Mouse (Mus musculus): ENCODE measurements around the gene Limch1. TPM values are rescaled to one million over a fixed set of nuclear protein-coding genes. Genes with fewer than 3 reads are reported as not detected.

Limch1 gene
- polyA plus RNA-seq, 1 experiment from 2014 or later = 48.4 TPM

DNA sequence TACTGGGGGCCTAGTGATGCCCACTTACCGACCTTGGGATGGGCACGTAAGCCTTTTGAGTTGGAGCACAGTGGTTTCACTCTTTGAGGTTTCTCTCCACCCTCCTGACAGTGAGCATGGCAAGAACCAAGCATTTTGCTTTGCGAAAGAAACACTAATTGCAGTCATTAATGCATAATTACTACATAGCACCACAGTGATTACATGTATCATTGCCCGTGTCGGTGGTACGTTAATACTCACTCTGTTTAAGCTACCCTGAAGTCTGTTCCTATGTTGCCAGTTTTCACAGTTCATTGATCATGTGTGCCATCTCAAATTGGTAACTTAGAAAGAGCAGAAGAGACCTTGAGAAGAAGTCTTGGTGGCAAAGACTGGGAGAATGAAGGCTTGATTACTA, 127.1 kb downstream of the Limch1 start:
- no peak overlapping the region for H3K4me3 ChIP-seq
- WGBS = 77% methylated on average over 6 of the region's 6 CpGs
- no peak for ATAC-seq

DNA sequence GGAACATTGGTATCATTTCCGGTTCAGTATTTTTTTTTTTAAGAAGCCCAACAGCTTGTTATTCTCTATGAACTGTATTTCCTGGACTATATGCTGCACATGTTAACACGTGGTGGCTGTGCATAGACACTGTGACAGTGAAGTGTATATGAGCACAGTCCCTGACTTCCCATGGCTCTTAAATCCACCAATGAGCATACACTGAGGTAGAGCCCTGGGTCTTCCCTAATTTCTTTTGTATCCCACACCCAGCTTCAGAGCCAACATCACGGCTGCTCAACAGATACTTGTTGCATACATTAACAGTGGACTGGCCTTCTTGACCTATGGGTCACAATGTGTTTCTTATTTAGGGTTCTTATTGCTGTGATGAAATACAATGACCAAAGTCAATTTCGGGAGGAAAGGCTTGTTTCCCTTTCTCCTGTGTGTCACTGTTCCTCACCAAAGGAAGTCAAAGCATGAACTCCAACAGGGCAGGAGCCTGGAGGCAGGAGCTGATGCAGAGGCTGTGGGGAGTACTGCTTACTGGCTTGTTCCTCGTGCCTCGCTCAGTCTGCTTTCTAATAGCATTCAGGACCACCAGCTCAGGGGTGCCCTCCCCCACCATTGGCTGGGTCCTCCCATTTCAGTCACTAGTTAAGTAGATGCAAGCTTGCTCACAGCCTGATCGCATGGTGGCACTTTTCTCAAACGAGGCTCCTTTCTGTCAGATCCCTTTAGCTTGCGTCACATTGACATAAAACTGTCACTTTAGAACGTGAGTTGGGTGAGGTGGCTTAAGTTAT, 130.6 kb downstream of the Limch1 start:
- H3K4me2 ChIP-seq = no peak overlapping the region
- H3K4me3 ChIP-seq = no peak overlapping the region
- ATAC-seq = 0 out of 2 replicates have a peak, but pooled peaks have one; percentile 36
- H3K9me3 ChIP-seq (replicated peaks) = no peaks in the 10 kb centered on the region
- H3K27me3 ChIP-seq = no peaks in the 10 kb centered on the region
- H3K9ac ChIP-seq = no peak overlapping the region
- no peak overlapping the region for H3K27ac ChIP-seq
- WGBS = 61% methylated on average over 10 of the region's 10 CpGs
- H3K4me1 ChIP-seq = no peaks in the 10 kb centered on the region
- H3K36me3 ChIP-seq (ENCODE audit: poor library complexity, severe bottlenecking) = no peaks in the 10 kb centered on the region

More for the DNA sequence above, 127.1 kb downstream of the Limch1 start:
- H3K9me3 ChIP-seq (replicated peaks) = no peaks in the 10 kb centered on the region
- H3K27ac ChIP-seq = no peak overlapping the region
- H3K4me1 ChIP-seq = no peaks in the 10 kb centered on the region
- no peak overlapping the region for H3K4me2 ChIP-seq
- no peak overlapping the region for H3K9ac ChIP-seq
- H3K36me3 ChIP-seq (ENCODE audit: poor library complexity, severe bottlenecking) = no peaks in the 10 kb centered on the region
- no peaks in the 10 kb centered on the region for H3K27me3 ChIP-seq

- WGBS = 74% methylated on average over 5 of the region's 5 CpGs
- no peak for ATAC-seq
- no peak overlapping the region for H3K4me2 ChIP-seq
- no peaks in the 10 kb centered on the region for H3K9me3 ChIP-seq (replicated peaks)
- no peaks in the 10 kb centered on the region for H3K27me3 ChIP-seq
- no peak overlapping the region for H3K27ac ChIP-seq
- H3K4me1 ChIP-seq = no peaks in the 10 kb centered on the region
- H3K36me3 ChIP-seq (ENCODE audit: poor library complexity, severe bottlenecking) = no peaks in the 10 kb centered on the region
- H3K4me3 ChIP-seq = no peak overlapping the region
- no peak overlapping the region for H3K9ac ChIP-seq
Observed at GRCm38 (mm10) chr5:66877066-66877465, 131.4 kb downstream of the Limch1 start.

GRCm38 (mm10) chr5:66881901-66882341, 136.3 kb downstream of the Limch1 start:
- Histone ChIP-seq H3K4me2 (no peak overlapping the region), H3K4me3 (no peak overlapping the region), H3K27me3 (no peaks in the 10 kb centered on the region), H3K27ac (no peak overlapping the region), H3K4me1 (no peaks in the 10 kb centered on the region; the same call in 1 of the 2 replicates), H3K9me3 (replicated peaks) (0 out of 2 replicates have a peak, but pooled peaks cover 10% of the 10 kb centered on the region), H3K36me3 (ENCODE audit: poor library complexity, severe bottlenecking) (no peaks in the 10 kb centered on the region), H3K9ac (no peak overlapping the region)
- 57% methylated on average over 3 of the region's 3 CpGs for WGBS
- ATAC-seq = no peak

- H3K36me3 ChIP-seq (ENCODE audit: poor library complexity, severe bottlenecking) = no peaks in the 10 kb centered on the region
- H3K4me2 ChIP-seq = no peak overlapping the region
- no peak overlapping the region for H3K4me3 ChIP-seq
- H3K9me3 ChIP-seq (replicated peaks) = 0 out of 2 replicates have a peak, but pooled peaks cover 10% of the 10 kb centered on the region
- WGBS = 89% methylated on average over 13 of the region's 13 CpGs
- ATAC-seq = no peak
- H3K9ac ChIP-seq = no peak overlapping the region
- H3K4me1 ChIP-seq = no peaks in the 10 kb centered on the region; the same call in 1 of the 2 replicates
- no peak overlapping the region for H3K27ac ChIP-seq
- H3K27me3 ChIP-seq = no peaks in the 10 kb centered on the region
Observed at GRCm38 (mm10) chr5:66882718-66883117, 137.1 kb downstream of the Limch1 start.

- no peaks in the 10 kb centered on the region for H3K27me3 ChIP-seq
- H3K36me3 ChIP-seq (ENCODE audit: poor library complexity, severe bottlenecking) = no peaks in the 10 kb centered on the region
- 0 out of 2 replicates have a peak, but pooled peaks cover 10% of the 10 kb centered on the region for H3K9me3 ChIP-seq (replicated peaks)
- no peak overlapping the region for H3K27ac ChIP-seq
- H3K4me3 ChIP-seq = no peak overlapping the region
- no peak overlapping the region for H3K4me2 ChIP-seq
- H3K9ac ChIP-seq = no peak overlapping the region
- 88% methylated on average over 4 of the region's 4 CpGs for WGBS
- peaks cover 6% of the 10 kb centered on the region; the same call in 1 of the 2 replicates for H3K4me1 ChIP-seq
- ATAC-seq = no peak
Observed at GRCm38 (mm10) chr5:66884505-66884904, 138.9 kb downstream of the Limch1 start.

GRCm38 (mm10) chr5:66886410-66887120, 140.9 kb downstream of the Limch1 start:
- no peak overlapping the region for H3K9ac ChIP-seq
- H3K27me3 ChIP-seq = no peaks in the 10 kb centered on the region
- peaks cover 11% of the 10 kb centered on the region; the same call in 1 of the 2 replicates for H3K4me1 ChIP-seq
- ATAC-seq = no peak
- 0 out of 2 replicates have a peak, but pooled peaks cover 10% of the 10 kb centered on the region for H3K9me3 ChIP-seq (replicated peaks)
- no peak overlapping the region for H3K4me3 ChIP-seq
- H3K36me3 ChIP-seq (ENCODE audit: poor library complexity, severe bottlenecking) = no peaks in the 10 kb centered on the region
- H3K4me2 ChIP-seq = no peak overlapping the region
- H3K27ac ChIP-seq = no peak overlapping the region
- WGBS = 88% methylated on average over 5 of the region's 5 CpGs

DNA sequence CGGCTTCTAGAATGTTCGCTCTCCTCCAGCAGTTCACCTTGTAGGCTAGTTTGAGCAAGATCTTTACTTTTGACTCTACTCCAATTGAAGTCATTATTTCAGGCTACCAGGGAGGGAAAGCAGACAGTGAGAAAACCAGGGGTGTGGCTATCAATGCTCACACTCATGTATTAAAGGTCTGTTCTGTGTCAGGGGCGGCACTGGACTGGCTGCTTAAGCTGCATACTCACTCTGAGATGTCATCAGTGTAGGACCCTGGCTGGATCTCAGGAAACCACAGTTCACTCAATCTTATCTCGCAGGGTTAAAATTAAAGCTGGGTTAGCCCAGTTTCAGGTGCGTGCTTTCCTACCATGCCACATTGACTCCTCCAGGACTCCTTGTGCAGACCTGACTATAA, 142.4 kb downstream of the Limch1 start:
- Histone ChIP-seq H3K9me3 (replicated peaks) (0 out of 2 replicates have a peak, but pooled peaks cover 10% of the 10 kb centered on the region), H3K27ac (no peak overlapping the region), H3K27me3 (no peaks in the 10 kb centered on the region), H3K4me3 (no peak overlapping the region), H3K9ac (no peak overlapping the region), H3K36me3 (ENCODE audit: poor library complexity, severe bottlenecking) (no peaks in the 10 kb centered on the region), H3K4me2 (no peak overlapping the region), H3K4me1 (peaks cover 11% of the 10 kb centered on the region; the same call in 1 of the 2 replicates)
- ATAC-seq = no peak
- 96% methylated on average over 5 of the region's 5 CpGs for WGBS

DNA sequence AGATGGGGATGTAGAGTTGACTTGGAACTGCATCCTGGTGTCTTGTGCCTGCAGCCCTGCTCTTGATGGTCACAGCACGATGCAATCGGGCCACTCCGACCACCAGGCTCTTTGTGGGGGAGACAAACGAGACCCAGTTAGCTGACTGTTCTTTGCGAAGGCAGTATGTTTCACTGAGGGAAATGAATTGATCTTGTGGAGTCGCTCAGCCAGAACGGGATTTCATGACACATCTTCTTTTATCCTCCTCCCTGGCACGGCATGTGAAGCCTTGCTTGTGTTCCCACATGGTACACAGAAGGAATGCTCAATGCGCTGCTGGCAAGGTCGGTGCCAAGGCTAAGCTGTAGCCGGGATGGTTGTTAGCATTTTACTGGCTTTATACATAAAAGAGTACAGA, 143.7 kb downstream of the Limch1 start:
- Histone ChIP-seq H3K36me3 (ENCODE audit: poor library complexity, severe bottlenecking) (no peaks in the 10 kb centered on the region), H3K27me3 (no peaks in the 10 kb centered on the region), H3K4me1 (peaks cover 11% of the 10 kb centered on the region; the same call in 1 of the 2 replicates), H3K9me3 (replicated peaks) (0 out of 2 replicates have a peak, but pooled peaks cover 10% of the 10 kb centered on the region), H3K4me3 (no peak overlapping the region), H3K9ac (no peak overlapping the region), H3K4me2 (peak overlapping the region; percentile 19), H3K27ac (peak overlapping the region; percentile 45; the same call in 1 of the 2 replicates)
- 47% methylated on average over 11 of the region's 11 CpGs for WGBS
- ATAC-seq = peak; percentile 91

- WGBS = 85% methylated on average over 9 of the region's 9 CpGs
- no peaks in the 10 kb centered on the region for H3K27me3 ChIP-seq
- no peaks in the 10 kb centered on the region for H3K36me3 ChIP-seq (ENCODE audit: poor library complexity, severe bottlenecking)
- ATAC-seq = no peak
- H3K4me3 ChIP-seq = no peak overlapping the region
- H3K9ac ChIP-seq = no peak overlapping the region
- H3K9me3 ChIP-seq (replicated peaks) = no peaks in the 10 kb centered on the region
- H3K4me2 ChIP-seq = no peak overlapping the region
- no peak overlapping the region for H3K27ac ChIP-seq
- H3K4me1 ChIP-seq = no peaks in the 10 kb centered on the region
Observed at GRCm38 (mm10) chr5:66895440-66896120, 150.0 kb downstream of the Limch1 start.

GRCm38 (mm10) chr5:66897584-66897983, 152.0 kb downstream of the Limch1 start:
- no peak for ATAC-seq
- no peak overlapping the region for H3K27ac ChIP-seq
- H3K36me3 ChIP-seq (ENCODE audit: poor library complexity, severe bottlenecking) = no peaks in the 10 kb centered on the region
- H3K27me3 ChIP-seq = no peaks in the 10 kb centered on the region
- H3K4me3 ChIP-seq = no peak overlapping the region
- no peak overlapping the region for H3K9ac ChIP-seq
- no peaks in the 10 kb centered on the region for H3K4me1 ChIP-seq
- no peak overlapping the region for H3K4me2 ChIP-seq
- WGBS = 91% methylated on average over 5 of the region's 5 CpGs
- H3K9me3 ChIP-seq (replicated peaks) = no peaks in the 10 kb centered on the region

- no peak for ATAC-seq
- 81% methylated on average over 1 of the region's 1 CpGs for WGBS
- no peak overlapping the region for H3K9ac ChIP-seq
Observed at GRCm38 (mm10) chr5:66898252-66898651, 152.6 kb downstream of the Limch1 start.

More at GRCm38 (mm10) chr5:66898252-66898651, 152.6 kb downstream of the Limch1 start:
- Histone ChIP-seq H3K27me3 (no peaks in the 10 kb centered on the region), H3K4me1 (no peaks in the 10 kb centered on the region), H3K4me3 (no peak overlapping the region), H3K4me2 (no peak overlapping the region), H3K36me3 (ENCODE audit: poor library complexity, severe bottlenecking) (no peaks in the 10 kb centered on the region), H3K27ac (no peak overlapping the region), H3K9me3 (replicated peaks) (no peaks in the 10 kb centered on the region)
